Mouse (Mus musculus) thymus, adult 2 months (tissue): ENCODE measurements at regions not wholly inside any gene's neighbourhood (a gene's known extent, or its start where the extent isn't known, plus 50 kb on each side); places are given as distances from the start of the nearest gene placed in this dataset.

Experiments used
- CTCF ChIP-seq: fragments of 200-500 bp; IDR thresholded peaks from 2 replicates; pipeline ENCODE4 v1.5.1; 2012; ENCODE audit warnings: mild to moderate bottlenecking, control low read depth, low read length, moderate library complexity, borderline replicate concordance; ENCODE audit not compliant: control insufficient read depth, poor library complexity, insufficient read depth; ENCODE audit errors: extremely low read depth
- POLR2A ChIP-seq: fragments of 200-500 bp; IDR thresholded peaks from 2 replicates; pipeline ENCODE4 v1.6.1; 2012; ENCODE audit warnings: mild to moderate bottlenecking, low read length, control low read depth, moderate library complexity; ENCODE audit not compliant: control insufficient read depth, poor library complexity, insufficient read depth; ENCODE audit errors: extremely low read depth

DNA sequence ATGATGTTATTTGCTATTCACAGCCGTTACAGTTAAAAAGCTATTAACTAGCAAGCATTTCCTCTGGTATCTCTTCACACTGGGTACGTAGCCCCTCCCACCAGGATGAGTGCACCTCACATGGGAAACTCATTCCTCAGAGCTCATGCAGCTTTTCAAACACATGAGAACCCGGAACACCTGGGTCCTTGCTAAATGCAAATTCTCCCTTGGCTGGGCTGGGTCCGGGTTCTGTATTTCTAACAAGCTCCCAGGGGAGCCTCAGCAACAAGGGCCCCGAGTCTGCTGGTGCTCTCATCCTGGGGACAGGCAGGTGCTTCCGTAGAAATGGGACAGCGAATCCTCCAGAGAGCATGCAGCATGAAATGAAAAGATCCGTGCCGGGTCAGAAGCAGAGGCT lies 106.7 kb downstream of the Tle3 start:
- no peak for TF ChIP-seq POLR2A
- TF ChIP-seq CTCF = no peak
